In genomic region chr7:19157160-19157800, GRCm38 (mm10) we compare ENCODE assay signal across 7 mouse cellular contexts. TPM values are rescaled to one million over a fixed set of nuclear protein-coding genes. Genes with fewer than 3 reads are reported as not detected.
DNase-seq lines count a peak whose midpoint lies in the region; ATAC-seq lines count a peak whose summit lies in the region.

No protein-coding gene starts in this region.

- 0 out of 2 replicates have a peak, but pooled peaks cover 2% of the 10 kb centered on the region for H3K9me3 ChIP-seq in embryonic facial prominence, embryonic 10.5 days
- H3K9me3 ChIP-seq in limb, embryonic 11.5 days (ENCODE audit: control insufficient read depth, low read length): no peaks in the 10 kb centered on the region
- H3K9me3 ChIP-seq in midbrain, embryonic 14.5 days (ENCODE audit: control insufficient read depth, low read length): no peaks in the 10 kb centered on the region

- ATAC-seq in limb, embryonic 11.5 days (ENCODE audit: insufficient number of reproducible peaks, low FRiP score, low TSS enrichment, low read depth): peak; percentile 48; the same call in 1 of the 2 replicates
- ATAC-seq in midbrain, embryonic 14.5 days (ENCODE audit: low FRiP score, low TSS enrichment): peak; percentile 74

- peaks cover 42% of the 10 kb centered on the region for H3K36me3 ChIP-seq in embryonic facial prominence, embryonic 10.5 days (replicated peaks)
- peaks cover 12% of the 10 kb centered on the region; the same call in 1 of the 2 replicates for H3K36me3 ChIP-seq in limb, embryonic 11.5 days (ENCODE audit: control insufficient read depth, insufficient read depth, low read length)
- H3K36me3 ChIP-seq in midbrain, embryonic 14.5 days (ENCODE audit: control insufficient read depth, insufficient read depth, low read length): peaks cover 28% of the 10 kb centered on the region

- H3K27me3 ChIP-seq in embryonic facial prominence, embryonic 10.5 days (replicated peaks; ENCODE audit: low read depth, poor library complexity, severe bottlenecking): peaks cover 39% of the 10 kb centered on the region
- peaks cover 19% of the 10 kb centered on the region for H3K27me3 ChIP-seq in limb, embryonic 11.5 days (ENCODE audit: control insufficient read depth, insufficient read depth, low read length)
- peaks cover 11% of the 10 kb centered on the region for H3K27me3 ChIP-seq in midbrain, embryonic 14.5 days (ENCODE audit: control insufficient read depth, insufficient read depth, low read length)

- 6% methylated on average over 30 of the region's 30 CpGs for WGBS in embryonic facial prominence, embryonic 10.5 days
- 6% methylated on average over 30 of the region's 30 CpGs for WGBS in limb, embryonic 11.5 days
- WGBS in midbrain, embryonic 14.5 days: 6% methylated on average over 30 of the region's 30 CpGs

- peak overlapping the region; percentile 20; the same call in 1 of the 2 replicates for H3K4me2 ChIP-seq in limb, embryonic 11.5 days (ENCODE audit: low read depth, severe bottlenecking)
- H3K4me2 ChIP-seq in midbrain, embryonic 14.5 days (ENCODE audit: low read length): peak overlapping the region; percentile 44

- peak overlapping the region; percentile 24 for H3K9ac ChIP-seq in limb, embryonic 11.5 days (ENCODE audit: low read length)
- peak overlapping the region; percentile 27 for H3K9ac ChIP-seq in midbrain, embryonic 14.5 days (replicated peaks; ENCODE audit: low read length)

- H3K27ac ChIP-seq in embryonic facial prominence, embryonic 10.5 days (replicated peaks): peak overlapping the region; percentile 75
- H3K27ac ChIP-seq in limb, embryonic 11.5 days (replicated peaks; ENCODE audit: low read depth, low read length): no peak overlapping the region
- H3K27ac ChIP-seq in midbrain, embryonic 14.5 days (replicated peaks; ENCODE audit: low read depth, low read length): peak overlapping the region; percentile 78

- peaks cover 24% of the 10 kb centered on the region for H3K4me1 ChIP-seq in embryonic facial prominence, embryonic 10.5 days
- H3K4me1 ChIP-seq in limb, embryonic 11.5 days (ENCODE audit: control insufficient read depth, insufficient read depth, low read length): peaks cover 9% of the 10 kb centered on the region
- peaks cover 10% of the 10 kb centered on the region for H3K4me1 ChIP-seq in midbrain, embryonic 14.5 days (ENCODE audit: control insufficient read depth, insufficient read depth, low read length)

- DNase-seq in adrenal gland, adult 8-10 months: peak; percentile 84
- DNase-seq in embryonic facial prominence, embryonic 10.5 days (ENCODE audit: low spot score): peak; percentile 94
- peak; percentile 98 for DNase-seq in heart, adult 11 months
- DNase-seq in kidney, adult 18-20 months: peak; percentile 93
- peak; percentile 96 for DNase-seq in limb, embryonic 11.5 days (ENCODE audit: low spot score)
- DNase-seq in midbrain, embryonic 14.5 days: peak; percentile 92
- DNase-seq in spleen, adult 12 weeks (ENCODE audit: low spot score): peak; percentile 80

- H3K4me3 ChIP-seq in embryonic facial prominence, embryonic 10.5 days: peak overlapping the region; percentile 43
- H3K4me3 ChIP-seq in limb, embryonic 11.5 days (ENCODE audit: low read depth, low read length): 0 out of 2 replicates have a peak overlapping the region, but pooled peaks have one; percentile 6
- H3K4me3 ChIP-seq in midbrain, embryonic 14.5 days (replicated peaks; ENCODE audit: low read depth, low read length): peak overlapping the region; percentile 5

RNA-seq across cellular contexts. Expression of gene Snrpd2, which starts 7.8 kb away (rescaled TPM):
- 10 to 100 TPM; 86.1 to 97.7 (median 92.4) TPM for total RNA-seq in adrenal gland, adult 8-10 months (2022)
- 178 and 189 TPM in 2 replicates for polyA plus RNA-seq in embryonic facial prominence, embryonic 10.5 days (2016; fragmentation: Nextera tagmentation; extraction: Ambion mirVana)
- 179 and 183 TPM in 2 replicates for polyA plus RNA-seq in limb, embryonic 11.5 days (2014; fragmentation: Nextera tagmentation; extraction: Ambion mirVana)
- polyA plus RNA-seq in midbrain, embryonic 14.5 days (2014; fragmentation: Nextera tagmentation; extraction: Ambion mirVana): 112 and 130 TPM in 2 replicates

RNA-seq across cellular contexts. Expression of gene Qpctl, which starts 8.2 kb away (rescaled TPM):
- total RNA-seq in adrenal gland, adult 8-10 months (2022): 10 to 100 TPM; 18.0 to 24.0 (median 23.9) TPM
- polyA plus RNA-seq in embryonic facial prominence, embryonic 10.5 days (2016; fragmentation: Nextera tagmentation; extraction: Ambion mirVana): 14.6 and 15.1 TPM in 2 replicates
- polyA plus RNA-seq in limb, embryonic 11.5 days (2014; fragmentation: Nextera tagmentation; extraction: Ambion mirVana): 10.7 and 11.7 TPM in 2 replicates
- polyA plus RNA-seq in midbrain, embryonic 14.5 days (2014; fragmentation: Nextera tagmentation; extraction: Ambion mirVana): 18.5 and 20.0 TPM in 2 replicates

RNA-seq across cellular contexts. Expression of gene Gipr, which starts 8.6 kb away (rescaled TPM):
- 1 to 10 TPM in 1 of 4 experiments, under 1 TPM in 3; 0.17 to 1.5 (median 0.64) TPM for total RNA-seq in adrenal gland, adult 8-10 months (2022)
- polyA plus RNA-seq in embryonic facial prominence, embryonic 10.5 days (2016; fragmentation: Nextera tagmentation; extraction: Ambion mirVana): 1.4 and 1.6 TPM in 2 replicates
- polyA plus RNA-seq in limb, embryonic 11.5 days (2014; fragmentation: Nextera tagmentation; extraction: Ambion mirVana): 0.23 TPM in 1 of 2 replicates, not detected in the other
- 2.6 and 3.1 TPM in 2 replicates for polyA plus RNA-seq in midbrain, embryonic 14.5 days (2014; fragmentation: Nextera tagmentation; extraction: Ambion mirVana)

RNA-seq across cellular contexts. Expression of gene Eml2, which starts 18.9 kb away (rescaled TPM):
- total RNA-seq in adrenal gland, adult 8-10 months (2022): 10 to 100 TPM; 56.2 to 79.2 (median 69.6) TPM
- polyA plus RNA-seq in embryonic facial prominence, embryonic 10.5 days (2016; fragmentation: Nextera tagmentation; extraction: Ambion mirVana): 5.2 and 6.2 TPM in 2 replicates
- polyA plus RNA-seq in limb, embryonic 11.5 days (2014; fragmentation: Nextera tagmentation; extraction: Ambion mirVana): 2.2 and 2.3 TPM in 2 replicates
- polyA plus RNA-seq in midbrain, embryonic 14.5 days (2014; fragmentation: Nextera tagmentation; extraction: Ambion mirVana): 2.6 and 9.3 TPM in 2 replicates

RNA-seq across cellular contexts. Expression of gene Fbxo46, which starts 37.6 kb away (rescaled TPM):
- total RNA-seq in adrenal gland, adult 8-10 months (2022): 10 to 100 TPM; 13.6 to 17.6 (median 16.1) TPM
- 15.9 and 18.0 TPM in 2 replicates for polyA plus RNA-seq in embryonic facial prominence, embryonic 10.5 days (2016; fragmentation: Nextera tagmentation; extraction: Ambion mirVana)
- 9.3 and 9.8 TPM in 2 replicates for polyA plus RNA-seq in limb, embryonic 11.5 days (2014; fragmentation: Nextera tagmentation; extraction: Ambion mirVana)
- polyA plus RNA-seq in midbrain, embryonic 14.5 days (2014; fragmentation: Nextera tagmentation; extraction: Ambion mirVana): 11.3 and 13.8 TPM in 2 replicates
